Mouse (Mus musculus) hindbrain, embryonic 14.5 days (tissue): ENCODE results near the gene 1700113H08Rik. TPM values are rescaled to one million over a fixed set of nuclear protein-coding genes. Genes with fewer than 3 reads are reported as not detected.

Source experiments
- ATAC-seq: fragments of 200-750 bp; cut with Nextera tagmentation; 2 replicates; pipeline ENCODE4 v1.8.0; 2017; ENCODE audit warnings: moderate number of reproducible peaks, mild to moderate bottlenecking, moderate TSS enrichment, moderate library complexity; ENCODE audit not compliant: low FRiP score
- DNase-seq: peaks from one replicate; pipeline ENCODE4 v3.0.0-alpha.2; 2015; ENCODE audit warnings: low spot score
- H3K27ac ChIP-seq: fragments of 300-500 bp; sonication (generic); 2 replicates; pipeline ENCODE4 v1.5.1; 2014; ENCODE audit warnings: mild to moderate bottlenecking, moderate library complexity
- H3K27me3 ChIP-seq: fragments of 300-500 bp; sonication (generic); 2 replicates; pipeline ENCODE4 v1.6.1; 2014; ENCODE audit warnings: mild to moderate bottlenecking, low read length, mixed read lengths; ENCODE audit not compliant: control insufficient read depth, insufficient read depth
- H3K36me3 ChIP-seq: fragments of 300-500 bp; sonication (generic); replicated peaks from 2 replicates; pipeline ENCODE4 v1.6.1; 2014; ENCODE audit not compliant: control insufficient read depth, insufficient read depth
- H3K4me1 ChIP-seq: fragments of 300-500 bp; sonication (generic); replicated peaks from 2 replicates; pipeline ENCODE4 v1.6.1; 2014; ENCODE audit warnings: antibody characterized with exemption, low read length, mixed read lengths; ENCODE audit not compliant: control insufficient read depth, insufficient read depth
- H3K4me2 ChIP-seq: fragments of 300-500 bp; sonication (generic); replicated peaks from 2 replicates; pipeline ENCODE4 v1.6.1; 2014; ENCODE audit warnings: mild to moderate bottlenecking, moderate library complexity
- H3K4me3 ChIP-seq: fragments of 300-500 bp; sonication (generic); replicated peaks from 2 replicates; pipeline ENCODE4 v1.5.1; 2014; ENCODE audit warnings: mild to moderate bottlenecking, low read length
- H3K9ac ChIP-seq: fragments of 300-500 bp; sonication (generic); 2 replicates; pipeline ENCODE4 v1.6.1; 2014
- H3K9me3 ChIP-seq: fragments of 300-500 bp; sonication (generic); 2 replicates; pipeline ENCODE4 v1.6.1; 2016; ENCODE audit warnings: low read length; ENCODE audit not compliant: control insufficient read depth
- WGBS: fragments of 180-500 bp; shearing (Covaris S2); extraction: QIAGEN DNeasy Blood & Tissue Kit; methylation state at CpG from one replicate; pipeline ENCODE4 v1.1.7; 2014; 5-methylcytosine and 5-hydroxymethylcytosine counted together
- polyA plus RNA-seq: library from polyadenylated mRNA; unstranded; fragments of >200 nt; fragmentation: Nextera tagmentation; extraction: Ambion mirVana; gene quantifications from 2 replicates; pipeline ENCODE4 v1.2.1, GENCODE M21; 2014

Gene 1700113H08Rik
- polyA plus RNA-seq, 1 experiment from 2014 or later, result not detected

DNA sequence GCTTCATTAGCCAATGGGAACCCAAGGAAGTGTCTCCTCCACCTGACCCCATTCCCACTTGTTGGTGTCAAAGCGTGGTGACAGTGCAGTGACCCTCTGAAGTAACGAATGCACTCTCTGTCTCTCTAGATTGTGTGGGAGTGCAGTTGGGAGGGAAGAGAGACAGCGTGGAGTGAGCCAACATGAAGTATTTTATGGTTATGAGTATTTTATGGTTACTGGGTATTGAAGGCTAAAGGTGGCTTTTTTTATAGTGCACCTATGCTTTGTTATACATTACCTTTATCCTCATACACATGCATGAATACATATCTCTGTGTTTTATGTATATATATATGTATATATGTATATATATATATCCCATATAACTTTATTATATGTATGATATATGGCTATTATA is 8.7 kb upstream of the 1700113H08Rik start:
- no peak for ATAC-seq
- WGBS, result 82% methylated on average over 3 of the region's 3 CpGs
- no peak overlapping the region for H3K9ac ChIP-seq
- no peak overlapping the region for H3K4me3 ChIP-seq
- H3K27ac ChIP-seq, result no peak overlapping the region
- H3K4me2 ChIP-seq, result no peak overlapping the region
- no peaks in the 10 kb centered on the region for H3K4me1 ChIP-seq
- H3K27me3 ChIP-seq, result no peaks in the 10 kb centered on the region; the same call in 1 of the 2 replicates
- no peaks in the 10 kb centered on the region for H3K36me3 ChIP-seq
- no peak for DNase-seq
- no peaks in the 10 kb centered on the region for H3K9me3 ChIP-seq

DNA sequence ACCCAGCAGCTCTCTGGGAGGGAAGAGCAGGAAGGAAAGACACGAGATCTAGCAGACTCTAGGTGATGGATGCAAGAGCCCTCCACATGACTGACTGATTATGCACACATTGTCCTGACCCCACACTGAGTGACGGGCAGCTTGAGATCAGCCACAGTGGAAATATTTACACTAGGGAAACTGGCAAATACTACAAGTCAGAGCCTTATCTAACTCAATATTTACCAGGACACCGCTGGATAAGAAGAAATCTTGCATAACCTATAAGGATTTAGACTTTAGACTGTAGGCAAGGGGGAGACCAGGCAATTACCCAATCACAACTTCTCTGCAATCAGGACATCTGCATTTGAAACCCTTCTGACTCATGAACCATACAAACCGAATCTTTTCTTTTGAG is 6.1 kb upstream of the 1700113H08Rik start:
- Histone ChIP-seq H3K27me3 (no peaks in the 10 kb centered on the region; the same call in none of the 2 replicates), H3K4me3 (no peak overlapping the region), H3K36me3 (no peaks in the 10 kb centered on the region), H3K9ac (no peak overlapping the region), H3K4me1 (no peaks in the 10 kb centered on the region), H3K4me2 (no peak overlapping the region), H3K9me3 (no peaks in the 10 kb centered on the region), H3K27ac (no peak overlapping the region)
- ATAC-seq (no peak), DNase-seq (no peak)
- WGBS, result 62% methylated on average over 4 of the region's 4 CpGs

GRCm38 (mm10) chr10:87058251-87058925 is 543 bp downstream of the 1700113H08Rik start:
- DNase-seq (peak; percentile 73), ATAC-seq (peak; percentile 95)
- Histone ChIP-seq H3K4me3 (peak overlapping the region; percentile 46), H3K4me2 (peak overlapping the region; percentile 85), H3K36me3 (no peaks in the 10 kb centered on the region), H3K27me3 (no peaks in the 10 kb centered on the region; the same call in none of the 2 replicates), H3K9ac (peak overlapping the region; percentile 70), H3K9me3 (no peaks in the 10 kb centered on the region), H3K27ac (peak overlapping the region; percentile 80), H3K4me1 (peaks cover 10% of the 10 kb centered on the region; the same call in 1 of the 2 replicates)
- WGBS, result under 1% methylated on average over 31 of the region's 34 CpGs

DNA sequence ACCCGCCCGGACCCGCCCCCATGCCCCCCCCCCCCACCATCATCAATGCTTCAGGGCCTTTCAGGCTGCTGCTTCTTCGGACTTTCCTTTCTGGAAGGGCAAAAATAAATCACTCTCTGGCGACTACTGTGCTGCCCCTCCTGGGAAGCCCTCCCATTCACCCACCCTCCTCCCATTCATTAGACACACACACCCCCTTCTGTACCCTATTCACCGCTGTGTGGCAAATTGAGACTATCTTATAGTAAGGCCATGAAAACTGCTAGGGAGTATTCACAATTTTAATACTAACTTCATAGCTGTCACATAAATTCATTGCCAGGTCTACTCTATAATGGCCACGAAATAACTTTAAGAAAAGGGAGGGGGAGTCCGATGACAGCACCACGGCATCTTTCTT is 1.1 kb downstream of the 1700113H08Rik start:
- no peaks in the 10 kb centered on the region for H3K36me3 ChIP-seq

DNA sequence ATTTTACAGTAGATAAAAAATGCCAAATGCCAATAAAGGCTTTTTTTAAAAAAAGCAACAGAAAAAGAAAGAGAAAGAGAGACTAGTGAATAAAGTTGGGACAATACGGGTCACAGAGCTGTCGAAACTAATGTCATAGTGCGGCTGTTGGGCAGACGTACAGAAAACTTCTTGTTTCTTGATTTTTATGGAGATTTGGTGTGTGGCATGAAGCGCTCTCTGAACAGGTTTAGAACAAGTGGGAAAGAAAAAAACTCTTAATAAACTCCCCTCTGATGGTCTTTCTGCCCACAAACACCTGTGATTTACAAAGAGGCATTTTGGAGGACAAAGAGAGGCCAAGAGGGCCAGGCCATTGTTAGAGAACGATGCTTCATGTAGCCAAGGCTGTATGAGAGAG is 1.6 kb downstream of the 1700113H08Rik start:
- Histone ChIP-seq H3K9me3 (no peaks in the 10 kb centered on the region), H3K27me3 (no peaks in the 10 kb centered on the region; the same call in 1 of the 2 replicates), H3K4me2 (no peak overlapping the region), H3K4me3 (no peak overlapping the region), H3K27ac (no peak overlapping the region), H3K36me3 (no peaks in the 10 kb centered on the region), H3K4me1 (peaks cover 10% of the 10 kb centered on the region; the same call in 1 of the 2 replicates), H3K9ac (no peak overlapping the region)
- 29% methylated on average over 6 of the region's 6 CpGs for WGBS
- ATAC-seq (no peak), DNase-seq (no peak)

More for the DNA sequence above, 1.1 kb downstream of the 1700113H08Rik start:
- Histone ChIP-seq H3K27me3 (no peaks in the 10 kb centered on the region; the same call in none of the 2 replicates), H3K9me3 (no peaks in the 10 kb centered on the region), H3K4me1 (peaks cover 10% of the 10 kb centered on the region; the same call in 1 of the 2 replicates), H3K9ac (peak overlapping the region; percentile 70; the same call in 1 of the 2 replicates), H3K4me3 (peak overlapping the region; percentile 46), H3K4me2 (peak overlapping the region; percentile 85), H3K27ac (peak overlapping the region; percentile 80; the same call in 1 of the 2 replicates)
- 5% methylated on average over 9 of the region's 9 CpGs for WGBS
- DNase-seq (peak; percentile 27), ATAC-seq (peak; percentile 34)

GRCm38 (mm10) chr10:87084236-87084635 is 26.4 kb downstream of the 1700113H08Rik start:
- ATAC-seq (no peak), DNase-seq (no peak)
- H3K4me2 ChIP-seq, result no peak overlapping the region
- no peak overlapping the region for H3K9ac ChIP-seq
- H3K4me1 ChIP-seq, result no peaks in the 10 kb centered on the region
- 91% methylated on average over 6 of the region's 6 CpGs for WGBS
- H3K36me3 ChIP-seq, result no peaks in the 10 kb centered on the region
- H3K9me3 ChIP-seq, result no peaks in the 10 kb centered on the region
- H3K4me3 ChIP-seq, result no peak overlapping the region
- H3K27me3 ChIP-seq, result no peaks in the 10 kb centered on the region
- no peak overlapping the region for H3K27ac ChIP-seq

- H3K27me3 ChIP-seq, result no peaks in the 10 kb centered on the region
- no peak overlapping the region for H3K9ac ChIP-seq
- DNase-seq (no peak), ATAC-seq (no peak)
- H3K4me1 ChIP-seq, result no peaks in the 10 kb centered on the region
- no peak overlapping the region for H3K4me3 ChIP-seq
- H3K9me3 ChIP-seq, result no peaks in the 10 kb centered on the region
- no peak overlapping the region for H3K27ac ChIP-seq
- 45% methylated on average over 5 of the region's 5 CpGs for WGBS
- H3K36me3 ChIP-seq, result no peaks in the 10 kb centered on the region
- no peak overlapping the region for H3K4me2 ChIP-seq
Observed at GRCm38 (mm10) chr10:87087646-87088045, 29.8 kb downstream of the 1700113H08Rik start.

DNA sequence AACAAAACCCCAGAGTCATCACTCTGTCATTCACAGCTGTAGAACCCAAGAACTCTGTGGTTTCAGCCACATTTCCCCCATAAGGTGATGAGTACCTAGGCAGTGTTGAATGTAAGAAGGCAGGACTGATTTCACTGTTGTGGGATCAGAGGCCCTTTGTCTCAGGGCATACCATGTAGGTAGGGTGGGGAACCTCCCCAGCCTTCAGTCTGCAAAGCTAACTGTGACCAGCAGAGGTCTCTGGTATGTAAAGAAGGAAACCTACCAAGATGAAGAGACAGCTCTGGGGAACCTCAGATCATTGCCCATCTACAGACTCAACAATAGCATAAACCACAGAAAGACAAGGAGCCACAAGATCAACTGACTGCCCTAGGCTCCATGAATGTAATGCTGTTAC is 36.4 kb downstream of the 1700113H08Rik start:
- no peak overlapping the region for H3K27ac ChIP-seq
- peak; percentile 57 for DNase-seq
- H3K36me3 ChIP-seq, result no peaks in the 10 kb centered on the region
- peak; percentile 40; the same call in 1 of the 2 replicates for ATAC-seq
- H3K4me2 ChIP-seq, result no peak overlapping the region
- no peak overlapping the region for H3K4me3 ChIP-seq
- H3K9me3 ChIP-seq, result no peaks in the 10 kb centered on the region
- no peaks in the 10 kb centered on the region for H3K27me3 ChIP-seq
- no peaks in the 10 kb centered on the region for H3K4me1 ChIP-seq
- no peak overlapping the region for H3K9ac ChIP-seq

DNA sequence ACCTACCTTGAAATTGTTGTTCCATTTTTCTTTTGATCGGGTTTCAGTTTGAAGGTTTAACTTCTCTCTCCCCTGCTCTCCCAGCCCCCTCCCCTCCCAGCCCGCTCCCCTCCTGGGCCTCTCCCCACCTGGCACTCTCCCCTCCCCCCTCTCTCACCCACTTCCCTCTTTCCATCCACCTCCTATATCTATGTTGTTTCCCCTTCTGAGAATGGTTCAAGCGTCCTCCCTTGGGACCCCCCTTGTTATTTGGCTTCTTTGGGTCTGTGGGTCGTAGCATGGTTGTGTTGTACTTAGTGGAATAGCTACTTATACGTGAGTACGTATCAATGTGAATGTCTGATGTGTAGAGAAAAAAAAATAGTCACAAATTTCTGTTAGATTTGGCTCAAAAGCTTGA is 40.9 kb downstream of the 1700113H08Rik start:
- Histone ChIP-seq H3K27ac (no peak overlapping the region), H3K4me3 (no peak overlapping the region), H3K9ac (no peak overlapping the region), H3K36me3 (no peaks in the 10 kb centered on the region), H3K4me2 (no peak overlapping the region), H3K9me3 (no peaks in the 10 kb centered on the region), H3K27me3 (0 out of 2 replicates have a peak, but pooled peaks cover 3% of the 10 kb centered on the region), H3K4me1 (peaks cover 9% of the 10 kb centered on the region; the same call in 1 of the 2 replicates)
- WGBS, result 54% methylated on average over 6 of the region's 6 CpGs
- ATAC-seq (no peak), DNase-seq (no peak)
